Mouse (Mus musculus): ENCODE measurements around the gene Pcdh15.

Gene Pcdh15

GRCm38 (mm10) chr10:73098966-73099845, at the start of gene Pcdh15:
Gene Pcdh15, plus strand, starts transcription at chr10:73099342.
- DNase-seq (ENCODE audit: low spot score in 2 of 2), result no peak

- DNase-seq (ENCODE audit: low spot score in 2 of 2), result no peak
Observed at GRCm38 (mm10) chr10:73052074-73052473, 47.1 kb upstream of the Pcdh15 start.

- DNase-seq (ENCODE audit: low spot score in 2 of 2), result no peak
Observed at GRCm38 (mm10) chr10:73059726-73060230, 39.4 kb upstream of the Pcdh15 start.

- no peak for DNase-seq (ENCODE audit: low spot score in 2 of 2)
Observed at GRCm38 (mm10) chr10:73086703-73087102, 12.4 kb upstream of the Pcdh15 start.

GRCm38 (mm10) chr10:73096531-73097135, 2.5 kb upstream of the Pcdh15 start:
- no peak for DNase-seq (ENCODE audit: low spot score in 2 of 2)

- DNase-seq (ENCODE audit: low spot score in 2 of 2), result no peak
Observed at GRCm38 (mm10) chr10:73097176-73097575, 2.0 kb upstream of the Pcdh15 start.

- DNase-seq (ENCODE audit: low spot score in 2 of 2), result peak in 1 of 2 experiments; percentile 37
Observed at GRCm38 (mm10) chr10:73097979-73098378, 1.2 kb upstream of the Pcdh15 start.

- no peak for DNase-seq (ENCODE audit: low spot score in 2 of 2)
Observed at GRCm38 (mm10) chr10:73099846-73100241, 702 bp downstream of the Pcdh15 start.

GRCm38 (mm10) chr10:73103383-73103994, 4.3 kb downstream of the Pcdh15 start:
- no peak for DNase-seq (ENCODE audit: low spot score in 2 of 2)

GRCm38 (mm10) chr10:73105893-73106292, 6.8 kb downstream of the Pcdh15 start:
- peak in 1 of 2 experiments; percentile 20 for DNase-seq (ENCODE audit: low spot score in 2 of 2)

GRCm38 (mm10) chr10:73137985-73138384, 38.8 kb downstream of the Pcdh15 start:
- DNase-seq (ENCODE audit: low spot score in 2 of 2), result no peak

GRCm38 (mm10) chr10:73147543-73147942, 48.4 kb downstream of the Pcdh15 start:
- DNase-seq (ENCODE audit: low spot score in 2 of 2), result no peak

- no peak for DNase-seq (ENCODE audit: low spot score in 2 of 2)
Observed at GRCm38 (mm10) chr10:73147978-73148377, 48.8 kb downstream of the Pcdh15 start.

GRCm38 (mm10) chr10:73154544-73154943, 55.4 kb downstream of the Pcdh15 start:
- DNase-seq (ENCODE audit: low spot score in 2 of 2), result no peak

GRCm38 (mm10) chr10:73161757-73162156, 62.6 kb downstream of the Pcdh15 start:
- DNase-seq (ENCODE audit: low spot score in 2 of 2), result no peak

GRCm38 (mm10) chr10:73216001-73216400, 116.9 kb downstream of the Pcdh15 start:
- no peak for DNase-seq (ENCODE audit: low spot score in 2 of 2)

- no peak for DNase-seq (ENCODE audit: low spot score in 2 of 2)
Observed at GRCm38 (mm10) chr10:73242294-73242693, 143.2 kb downstream of the Pcdh15 start.

GRCm38 (mm10) chr10:73280438-73280837, 181.3 kb downstream of the Pcdh15 start:
- DNase-seq (ENCODE audit: low spot score in 2 of 2), result no peak

GRCm38 (mm10) chr10:73296456-73296855, 197.3 kb downstream of the Pcdh15 start:
- DNase-seq (ENCODE audit: low spot score in 2 of 2), result no peak

GRCm38 (mm10) chr10:73301951-73302350, 202.8 kb downstream of the Pcdh15 start:
- DNase-seq (ENCODE audit: low spot score in 2 of 2), result no peak

- DNase-seq (ENCODE audit: low spot score in 2 of 2), result no peak
Observed at GRCm38 (mm10) chr10:73306677-73307076, 207.5 kb downstream of the Pcdh15 start.

GRCm38 (mm10) chr10:73326861-73327260, 227.7 kb downstream of the Pcdh15 start:
- no peak for DNase-seq (ENCODE audit: low spot score in 2 of 2)
